Mouse (Mus musculus): ENCODE data around the gene Cacna1e. TPM values are rescaled to one million over a fixed set of nuclear protein-coding genes. Genes with fewer than 3 reads are reported as not detected.
A peak's percentile ranks its signal among the peaks of the same experiment; 100 is the strongest.

Gene Cacna1e
- polyA plus RNA-seq (2015; fragmentation: Nextera tagmentation; extraction: Ambion mirVana): 0.20 and 0.26 TPM in 2 replicates

DNA sequence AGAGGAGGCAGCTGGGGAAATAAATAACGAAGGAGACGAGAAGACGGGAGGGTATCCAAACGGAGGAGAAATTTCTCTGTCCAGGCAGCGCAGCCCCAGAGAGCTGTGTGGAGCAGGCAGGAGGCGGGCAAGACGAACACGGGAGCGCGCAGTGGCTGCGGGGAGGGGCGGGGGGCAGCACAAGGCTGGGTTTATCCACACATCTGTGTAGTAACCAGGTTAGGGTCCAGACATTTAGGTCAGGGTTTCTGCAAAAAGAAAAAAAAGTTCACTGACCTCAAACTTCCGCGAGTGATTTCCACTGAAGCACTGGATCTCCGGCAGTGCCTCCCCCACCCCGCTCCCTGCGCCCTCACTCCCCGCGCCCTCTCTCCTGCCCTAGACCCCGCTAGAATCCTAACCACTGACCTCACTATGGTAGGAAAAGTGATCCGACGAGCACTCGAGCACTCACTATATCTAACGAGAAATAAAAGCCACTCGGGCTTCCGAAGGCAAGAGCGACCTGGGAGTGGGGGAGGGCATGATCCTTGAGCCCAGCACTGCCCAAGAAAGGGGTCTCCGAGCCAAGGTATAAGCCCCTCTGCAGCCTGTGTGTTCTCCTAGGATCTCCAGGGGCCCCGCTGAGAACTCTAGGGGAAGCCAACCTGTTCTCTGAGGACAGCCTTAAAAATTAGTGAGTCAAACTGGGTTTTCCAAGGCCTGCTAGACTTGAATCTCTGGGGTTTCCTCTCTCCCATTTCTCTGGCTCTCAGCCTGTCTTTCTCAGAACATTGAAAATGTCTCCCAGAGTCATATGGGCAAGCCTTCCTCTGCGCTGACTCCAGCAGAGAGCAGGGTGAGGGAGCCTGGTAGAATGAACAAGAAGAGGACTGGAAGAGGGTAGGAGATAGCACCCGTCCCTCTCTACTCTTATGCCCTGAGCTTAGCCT lies at the start of gene Cacna1e:
Gene Cacna1e (minus strand): TSS at position 227 of the 932 bp plus-strand sequence.
- H3K4me2 ChIP-seq (ENCODE audit: low read depth, low read length): peak within 1 kb of the TSS; percentile 62
- DNase-seq (no peak), ATAC-seq (no peak)
- H3K9ac ChIP-seq (replicated peaks): no peak within 1 kb of the TSS
- H3K36me3 ChIP-seq (replicated peaks; ENCODE audit: insufficient read depth, low read length): no peaks in the 10 kb centered on the region
- H3K27me3 ChIP-seq (ENCODE audit: insufficient read depth, low read length): peaks cover 37% of the 10 kb centered on the region
- H3K4me3 ChIP-seq (ENCODE audit: low read depth, low read length): peak within 1 kb of the TSS; percentile 34
- peaks cover 6% of the 10 kb centered on the region; the same call in 1 of the 2 replicates for H3K4me1 ChIP-seq (ENCODE audit: insufficient read depth)
- no peaks in the 10 kb centered on the region for H3K9me3 ChIP-seq (ENCODE audit: low read length)
- no peak for TF ChIP-seq CTCF (IDR thresholded peaks at IDR 0.05; ENCODE audit: low read depth)
- TF ChIP-seq EP300 (IDR thresholded peaks at IDR 0.05; ENCODE audit: low read depth): no peak
- no peak within 1 kb of the TSS for H3K27ac ChIP-seq (ENCODE audit: low read depth)
- WGBS (ENCODE audit: insufficient replicate concordance): 7% methylated on average over 31 of the region's 31 CpGs

DNA sequence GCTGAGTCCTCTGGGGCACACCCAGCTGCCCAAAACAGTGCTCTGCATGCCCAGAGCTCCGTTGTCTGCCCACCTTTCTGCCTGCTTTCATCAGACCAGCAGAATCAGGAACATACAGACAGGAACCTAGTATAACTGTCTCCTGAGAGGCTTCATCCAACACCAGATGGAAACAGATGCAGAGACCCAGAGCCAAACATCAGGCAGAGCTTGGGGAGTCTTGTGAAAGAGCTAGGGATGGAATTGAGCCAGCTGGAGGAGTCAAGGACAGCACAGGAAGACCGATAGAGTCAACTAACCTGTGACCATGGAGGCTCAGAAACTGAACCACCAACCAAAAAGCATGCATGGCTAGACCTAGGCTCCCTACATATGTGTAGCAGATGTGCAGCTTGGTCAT lies 34.1 kb upstream of the Cacna1e start:
- Histone ChIP-seq H3K36me3 (replicated peaks; ENCODE audit: insufficient read depth, low read length) (no peaks in the 10 kb centered on the region), H3K27me3 (ENCODE audit: insufficient read depth, low read length) (no peaks in the 10 kb centered on the region), H3K9me3 (ENCODE audit: low read length) (no peaks in the 10 kb centered on the region), H3K4me3 (ENCODE audit: low read depth, low read length) (no peak overlapping the region), H3K4me2 (ENCODE audit: low read depth, low read length) (no peak overlapping the region), H3K9ac (replicated peaks) (no peak overlapping the region), H3K4me1 (ENCODE audit: insufficient read depth) (no peaks in the 10 kb centered on the region), H3K27ac (ENCODE audit: low read depth) (no peak overlapping the region)
- no peak for TF ChIP-seq EP300 (IDR thresholded peaks at IDR 0.05; ENCODE audit: low read depth)
- TF ChIP-seq CTCF (IDR thresholded peaks at IDR 0.05; ENCODE audit: low read depth): no peak
- ATAC-seq (no peak), DNase-seq (no peak)
- 63% methylated on average over 2 of the region's 2 CpGs for WGBS (ENCODE audit: insufficient replicate concordance)

DNA sequence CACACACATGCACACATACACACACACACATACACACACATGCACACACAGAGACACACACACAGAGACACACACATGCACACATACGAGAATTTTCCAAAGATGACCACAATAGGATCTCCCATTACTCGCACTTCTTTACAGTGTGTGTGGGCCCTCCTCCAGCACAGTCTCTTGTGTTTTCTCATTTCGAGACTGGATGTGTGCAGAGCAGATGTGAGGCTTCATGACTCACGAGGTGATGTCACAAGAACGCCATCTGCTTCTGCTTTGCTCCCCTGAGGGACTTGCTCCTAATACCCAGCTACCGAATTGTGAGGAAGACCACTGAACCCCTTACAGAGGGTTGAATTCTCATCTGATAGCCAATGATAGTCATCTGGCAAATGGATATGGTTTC lies 33.1 kb upstream of the Cacna1e start:
- ATAC-seq: no peak
- H3K9me3 ChIP-seq (ENCODE audit: low read length): no peaks in the 10 kb centered on the region

DNA sequence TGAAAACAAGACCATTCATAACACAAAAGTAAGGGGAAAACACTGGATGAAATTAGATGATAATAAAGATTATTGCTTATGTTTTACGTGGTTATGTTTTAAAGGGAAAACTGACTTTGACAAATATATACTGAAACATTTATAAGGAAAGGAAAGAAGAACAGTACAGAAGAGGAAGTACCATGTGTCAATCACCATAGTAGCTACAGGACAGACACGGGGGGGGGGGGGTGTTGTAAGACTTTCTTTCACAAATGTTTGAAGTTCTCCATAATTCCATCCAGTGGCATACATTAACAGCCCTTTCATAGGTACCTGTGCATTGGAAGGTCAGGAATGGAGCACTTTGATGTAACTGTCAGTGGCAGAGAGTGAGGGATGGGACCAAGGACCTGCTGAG lies 25.3 kb upstream of the Cacna1e start:
- no peaks in the 10 kb centered on the region for H3K9me3 ChIP-seq (ENCODE audit: low read length)
- DNase-seq (peak; percentile 20), ATAC-seq (no peak)
- H3K9ac ChIP-seq (replicated peaks): no peak overlapping the region
- H3K4me2 ChIP-seq (ENCODE audit: low read depth, low read length): no peak overlapping the region
- H3K4me3 ChIP-seq (ENCODE audit: low read depth, low read length): no peak overlapping the region
- H3K36me3 ChIP-seq (replicated peaks; ENCODE audit: insufficient read depth, low read length): no peaks in the 10 kb centered on the region
- WGBS (ENCODE audit: insufficient replicate concordance): 38% methylated on average over 2 of the region's 2 CpGs
- H3K27me3 ChIP-seq (ENCODE audit: insufficient read depth, low read length): no peaks in the 10 kb centered on the region
- no peak overlapping the region for H3K27ac ChIP-seq (ENCODE audit: low read depth)
- TF ChIP-seq EP300 (IDR thresholded peaks at IDR 0.05; ENCODE audit: low read depth) (no peak), CTCF (IDR thresholded peaks at IDR 0.05; ENCODE audit: low read depth) (no peak)
- no peaks in the 10 kb centered on the region for H3K4me1 ChIP-seq (ENCODE audit: insufficient read depth)

More for the DNA sequence above, 33.1 kb upstream of the Cacna1e start:
- no peak for TF ChIP-seq EP300 (IDR thresholded peaks at IDR 0.05; ENCODE audit: low read depth)
- H3K4me2 ChIP-seq (ENCODE audit: low read depth, low read length): no peak overlapping the region
- no peak overlapping the region for H3K9ac ChIP-seq (replicated peaks)
- no peaks in the 10 kb centered on the region for H3K36me3 ChIP-seq (replicated peaks; ENCODE audit: insufficient read depth, low read length)
- no peak for DNase-seq
- 69% methylated on average over 6 of the region's 6 CpGs for WGBS (ENCODE audit: insufficient replicate concordance)
- no peak overlapping the region for H3K27ac ChIP-seq (ENCODE audit: low read depth)
- H3K27me3 ChIP-seq (ENCODE audit: insufficient read depth, low read length): no peaks in the 10 kb centered on the region
- no peaks in the 10 kb centered on the region for H3K4me1 ChIP-seq (ENCODE audit: insufficient read depth)
- H3K4me3 ChIP-seq (ENCODE audit: low read depth, low read length): no peak overlapping the region

DNA sequence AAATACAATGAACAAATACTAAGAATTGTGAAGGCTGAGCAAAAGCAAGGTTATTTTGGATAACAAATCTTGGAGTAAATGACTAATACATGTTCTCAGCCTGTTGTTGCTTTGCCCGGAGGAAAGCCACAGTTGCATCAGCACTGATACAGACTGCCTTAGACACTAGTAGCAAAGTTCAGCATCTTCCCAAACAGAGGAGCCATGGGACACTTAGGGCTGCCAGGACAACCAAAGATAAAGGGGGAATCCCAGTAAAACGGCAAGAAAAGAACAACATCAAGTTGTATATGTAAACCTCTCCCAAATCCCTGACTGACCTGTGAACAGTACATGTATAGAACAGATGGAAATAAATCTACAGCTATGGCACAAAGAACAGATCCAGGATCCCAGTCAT lies 13.1 kb upstream of the Cacna1e start:
- WGBS (ENCODE audit: insufficient replicate concordance): 80% methylated on average over 2 of the region's 2 CpGs
- TF ChIP-seq CTCF (IDR thresholded peaks at IDR 0.05; ENCODE audit: low read depth) (no peak), EP300 (IDR thresholded peaks at IDR 0.05; ENCODE audit: low read depth) (no peak)

DNA sequence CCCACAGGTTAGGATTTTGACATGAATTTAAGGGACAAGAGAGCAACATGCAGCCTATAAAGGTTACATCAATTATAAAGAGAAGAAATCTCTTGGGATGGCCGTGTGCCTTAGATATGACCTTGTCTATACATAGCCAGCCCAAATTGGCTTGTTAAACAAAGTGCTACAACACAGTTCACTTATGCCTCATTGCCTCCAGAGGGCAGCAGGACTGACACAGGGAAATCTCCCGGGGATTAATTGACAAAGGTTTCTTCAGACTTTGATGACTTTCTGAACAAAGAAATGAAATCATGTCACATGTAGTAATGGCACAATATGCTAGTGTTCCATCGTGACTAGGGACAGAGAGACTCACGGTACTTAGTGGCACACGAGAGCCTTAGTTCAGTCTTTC lies 5.9 kb upstream of the Cacna1e start:
- no peak overlapping the region for H3K27ac ChIP-seq (ENCODE audit: low read depth)
- no peak overlapping the region for H3K9ac ChIP-seq (replicated peaks)
- no peaks in the 10 kb centered on the region for H3K9me3 ChIP-seq (ENCODE audit: low read length)
- no peaks in the 10 kb centered on the region for H3K36me3 ChIP-seq (replicated peaks; ENCODE audit: insufficient read depth, low read length)
- TF ChIP-seq EP300 (IDR thresholded peaks at IDR 0.05; ENCODE audit: low read depth) (no peak), CTCF (IDR thresholded peaks at IDR 0.05; ENCODE audit: low read depth) (0 out of 2 replicates have a peak, but pooled peaks have one; percentile 14)
- DNase-seq (no peak), ATAC-seq (no peak)
- H3K4me3 ChIP-seq (ENCODE audit: low read depth, low read length): no peak overlapping the region
- no peak overlapping the region for H3K4me2 ChIP-seq (ENCODE audit: low read depth, low read length)
- no peaks in the 10 kb centered on the region for H3K4me1 ChIP-seq (ENCODE audit: insufficient read depth)
- WGBS (ENCODE audit: insufficient replicate concordance): 66% methylated on average over 5 of the region's 5 CpGs
- H3K27me3 ChIP-seq (ENCODE audit: insufficient read depth, low read length): peaks cover 9% of the 10 kb centered on the region

More for the DNA sequence above, 13.1 kb upstream of the Cacna1e start:
- H3K4me3 ChIP-seq (ENCODE audit: low read depth, low read length): no peak overlapping the region
- no peak overlapping the region for H3K27ac ChIP-seq (ENCODE audit: low read depth)
- no peaks in the 10 kb centered on the region for H3K27me3 ChIP-seq (ENCODE audit: insufficient read depth, low read length)
- H3K9ac ChIP-seq (replicated peaks): no peak overlapping the region
- DNase-seq (no peak), ATAC-seq (no peak)
- H3K4me1 ChIP-seq (ENCODE audit: insufficient read depth): no peaks in the 10 kb centered on the region
- no peaks in the 10 kb centered on the region for H3K9me3 ChIP-seq (ENCODE audit: low read length)
- H3K36me3 ChIP-seq (replicated peaks; ENCODE audit: insufficient read depth, low read length): no peaks in the 10 kb centered on the region
- no peak overlapping the region for H3K4me2 ChIP-seq (ENCODE audit: low read depth, low read length)
